Mouse (Mus musculus): ENCODE results near the gene Armh3.

The Armh3 gene

DNA sequence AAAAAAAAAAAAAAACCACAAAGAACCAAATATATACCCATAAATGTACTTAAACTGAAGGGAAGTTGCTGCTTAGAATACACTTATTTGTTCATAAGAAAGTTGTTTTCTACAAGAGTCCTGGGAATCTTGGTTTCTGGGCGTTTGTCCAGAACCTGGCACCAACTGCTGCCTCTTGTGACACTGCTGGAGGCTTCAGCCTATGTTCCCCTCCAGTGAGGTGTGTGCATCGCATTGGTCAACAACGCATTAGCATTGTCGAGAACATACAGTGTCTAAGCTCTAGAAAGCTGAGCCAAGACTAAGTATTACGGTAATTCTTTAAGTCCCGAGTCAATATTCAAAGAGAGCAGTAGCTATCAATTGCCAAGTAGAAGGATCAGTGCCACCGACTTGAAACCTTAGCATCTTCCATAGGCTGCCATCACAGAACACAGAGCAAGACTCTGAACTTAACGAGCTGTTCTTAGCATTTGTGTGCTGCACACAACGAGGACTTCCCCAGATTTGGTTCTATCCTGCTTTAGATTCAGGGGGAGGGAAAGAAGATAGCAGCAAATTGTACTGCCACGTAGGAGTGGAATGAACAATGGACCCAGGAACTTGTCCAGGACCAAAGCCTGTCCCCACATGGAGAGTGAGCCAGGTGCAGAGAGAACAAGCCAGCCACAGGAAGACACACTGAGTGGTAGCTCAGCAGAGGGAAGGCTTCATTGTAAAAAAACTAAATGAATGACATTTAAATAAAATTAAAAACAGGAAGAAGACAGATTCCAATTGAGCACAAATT, 86.9 kb downstream of the Armh3 start:
- DNase-seq (ENCODE audit: low spot score in 2 of 2): no peak

DNA sequence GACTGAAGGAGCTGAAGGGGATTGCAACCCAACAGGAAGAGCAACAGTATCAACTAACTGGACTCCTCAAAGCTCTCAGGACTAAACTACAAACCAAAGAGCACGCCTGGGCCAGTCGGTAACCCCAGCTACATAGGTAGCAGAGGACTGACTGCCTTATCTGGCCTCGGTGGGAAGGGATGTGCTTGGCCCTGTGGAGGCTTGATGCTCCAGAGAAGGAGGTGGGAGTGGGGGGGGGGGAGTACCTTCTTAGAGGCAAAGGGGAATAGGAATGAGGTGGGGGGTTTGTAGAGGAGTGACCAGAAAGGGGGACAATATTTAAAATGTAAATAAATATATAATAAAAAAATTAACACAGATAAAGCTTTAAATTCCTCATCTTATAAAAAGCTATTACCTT, 90.0 kb downstream of the Armh3 start:
- no peak for DNase-seq (ENCODE audit: low spot score in 2 of 2)

DNA sequence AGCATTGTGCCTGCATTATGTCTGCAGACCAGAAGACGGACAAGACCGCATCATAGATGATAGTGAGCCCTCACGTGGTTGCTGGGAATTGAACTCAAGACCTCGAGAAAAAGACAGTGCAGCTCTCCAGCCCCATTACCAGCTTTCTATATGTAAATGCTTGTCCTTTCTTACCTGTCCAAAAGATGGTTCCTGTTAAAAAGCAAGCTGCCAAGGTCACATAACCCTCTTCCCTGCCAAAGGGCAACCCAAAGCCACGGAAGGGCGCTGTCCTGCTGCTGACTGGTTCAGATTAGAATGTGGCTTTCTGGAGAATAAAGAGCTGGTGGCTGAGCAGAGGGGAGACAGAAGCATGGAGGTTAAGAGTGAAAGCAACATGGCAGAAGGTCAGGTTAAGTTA, 90.9 kb downstream of the Armh3 start:
- DNase-seq (ENCODE audit: low spot score in 2 of 2): no peak

GRCm38 (mm10) chr19:45903861-45904260, 94.4 kb downstream of the Armh3 start:
- no peak for DNase-seq (ENCODE audit: low spot score in 2 of 2)

- no peak for DNase-seq (ENCODE audit: low spot score in 2 of 2)
Measured at GRCm38 (mm10) chr19:45902390-45903035, 95.8 kb downstream of the Armh3 start.

GRCm38 (mm10) chr19:45900836-45901235, 97.5 kb downstream of the Armh3 start:
- no peak for DNase-seq (ENCODE audit: low spot score in 2 of 2)

- no peak for DNase-seq (ENCODE audit: low spot score in 2 of 2)
Measured at GRCm38 (mm10) chr19:45895726-45896125, 102.6 kb downstream of the Armh3 start.

- DNase-seq (ENCODE audit: low spot score in 2 of 2): no peak
Measured at GRCm38 (mm10) chr19:45882056-45882455, 116.2 kb downstream of the Armh3 start.

DNA sequence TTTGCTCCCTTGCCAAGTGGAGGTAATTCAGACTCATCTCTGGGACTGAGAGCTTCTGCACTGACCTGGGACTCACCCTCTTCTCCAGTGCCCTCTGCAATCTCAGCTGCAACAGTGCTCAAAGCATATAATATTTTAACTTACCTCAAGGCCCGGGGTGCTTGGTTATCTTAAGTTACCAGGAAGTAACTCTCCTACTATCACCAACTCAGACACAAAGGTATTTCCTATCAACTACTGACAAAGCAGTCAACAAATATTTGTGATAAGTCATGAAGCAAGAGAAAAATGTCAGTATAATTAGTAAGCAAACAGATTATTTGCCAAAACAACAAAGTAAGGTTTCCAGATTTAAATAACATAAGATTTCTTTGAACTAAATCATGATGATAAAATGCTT, 125.0 kb downstream of the Armh3 start:
- no peak for DNase-seq (ENCODE audit: low spot score in 2 of 2)

GRCm38 (mm10) chr19:45855284-45855920, 142.9 kb downstream of the Armh3 start:
- DNase-seq (ENCODE audit: low spot score in 2 of 2): no peak

DNA sequence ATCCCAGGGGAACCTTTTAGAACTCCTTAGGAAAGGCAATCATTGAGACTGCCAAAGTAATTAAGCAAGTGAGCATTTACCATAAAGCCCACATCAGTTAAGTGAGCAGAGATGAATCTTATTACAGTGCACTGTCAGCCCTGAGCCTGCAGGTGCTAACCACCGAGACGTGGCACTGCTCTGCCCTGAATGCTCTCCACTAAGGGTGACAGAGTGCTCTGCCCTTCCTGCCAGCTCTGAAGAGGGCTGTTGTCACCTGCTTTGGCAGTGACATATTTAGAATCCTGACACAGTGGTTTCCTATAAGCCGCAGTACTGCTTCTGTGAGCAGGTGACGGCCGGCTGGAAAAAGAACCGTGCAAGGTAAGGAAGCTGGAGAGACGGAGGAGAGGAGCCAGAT, 143.8 kb downstream of the Armh3 start:
- DNase-seq (ENCODE audit: low spot score in 2 of 2): no peak

GRCm38 (mm10) chr19:45847733-45848093, 150.6 kb downstream of the Armh3 start:
- DNase-seq (ENCODE audit: low spot score in 2 of 2): no peak

DNA sequence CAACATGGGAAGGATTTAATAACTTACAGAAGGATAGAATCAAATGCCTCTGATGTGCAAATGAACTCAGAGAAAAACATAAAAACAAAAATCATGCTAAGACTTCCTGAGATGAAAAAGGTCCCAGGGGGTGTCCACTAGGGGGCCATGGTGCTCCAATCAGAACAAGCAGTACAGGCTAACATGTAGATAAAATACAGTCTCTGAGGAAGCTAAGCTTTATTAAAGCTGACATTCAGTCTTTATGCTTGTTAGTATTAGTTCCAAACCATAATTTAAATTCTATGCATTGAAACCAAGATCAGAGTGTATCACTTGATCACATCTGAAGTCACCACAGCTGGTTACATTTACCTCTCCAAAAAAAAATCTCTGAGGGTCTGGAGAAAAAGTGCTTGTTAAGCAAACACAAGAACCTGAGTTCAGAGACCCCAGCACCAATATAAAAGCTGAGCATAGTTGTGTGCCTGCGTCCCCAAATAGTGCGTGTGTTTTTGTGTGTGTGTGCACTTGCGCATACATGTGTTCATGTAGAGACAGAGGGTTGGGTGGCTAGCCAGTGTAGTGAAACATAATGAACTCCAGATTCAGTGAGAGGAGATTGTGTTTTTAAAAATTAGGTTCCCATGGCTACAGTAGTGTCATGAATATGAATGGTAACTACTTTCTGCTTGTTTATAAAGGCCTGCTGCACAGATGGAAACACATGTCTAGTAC, 151.1 kb downstream of the Armh3 start:
- DNase-seq (ENCODE audit: low spot score in 2 of 2): no peak

- no peak for DNase-seq (ENCODE audit: low spot score in 2 of 2)
Measured at GRCm38 (mm10) chr19:45844209-45844608, 154.1 kb downstream of the Armh3 start.

- no peak for DNase-seq (ENCODE audit: low spot score in 2 of 2)
Measured at GRCm38 (mm10) chr19:45843424-45843823, 154.9 kb downstream of the Armh3 start.

DNA sequence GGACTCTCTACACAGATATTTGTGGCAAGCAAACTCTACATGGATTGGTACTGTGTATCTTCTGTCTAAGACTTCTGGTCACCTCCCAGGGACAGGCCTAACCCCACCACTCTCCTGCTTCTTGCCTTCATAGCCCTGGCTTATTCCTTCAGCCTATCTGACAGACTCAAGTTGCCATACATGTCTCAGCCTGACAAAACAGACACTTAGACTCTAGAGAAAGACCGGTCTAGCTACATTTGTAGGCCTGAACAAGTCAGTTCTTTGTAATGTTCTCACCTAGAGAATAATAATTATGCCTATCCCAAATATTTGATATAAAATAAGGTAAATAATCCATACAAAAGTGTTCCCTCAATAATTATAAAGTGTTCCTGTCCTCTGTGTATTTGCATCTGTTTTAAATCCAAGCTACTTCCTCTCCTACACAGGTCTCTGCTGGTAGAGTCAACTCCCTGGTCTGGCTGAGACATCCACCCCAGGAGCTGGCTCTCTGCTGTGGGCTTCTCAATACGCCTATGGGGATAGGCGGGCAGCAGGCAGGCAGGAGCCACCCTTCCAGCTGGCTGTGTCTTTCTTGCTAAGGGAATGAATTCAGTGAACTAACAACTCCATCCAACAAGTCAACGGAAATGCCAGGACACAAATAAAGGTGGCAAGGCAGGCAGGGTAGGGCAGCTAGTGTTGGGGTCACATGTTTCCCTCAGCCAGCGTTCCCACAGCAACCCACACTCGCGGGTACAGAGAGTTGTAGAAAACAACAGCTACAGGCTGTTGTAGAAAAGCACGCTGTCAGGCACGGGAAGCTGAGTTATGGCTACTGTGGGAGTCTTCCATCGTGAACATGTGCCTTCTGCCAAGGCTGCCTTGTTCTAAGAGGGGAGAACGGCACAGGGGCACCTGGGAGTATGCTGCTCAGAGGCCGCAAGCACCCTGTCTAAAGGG, 161.0 kb downstream of the Armh3 start:
- DNase-seq (ENCODE audit: low spot score in 2 of 2): no peak

DNA sequence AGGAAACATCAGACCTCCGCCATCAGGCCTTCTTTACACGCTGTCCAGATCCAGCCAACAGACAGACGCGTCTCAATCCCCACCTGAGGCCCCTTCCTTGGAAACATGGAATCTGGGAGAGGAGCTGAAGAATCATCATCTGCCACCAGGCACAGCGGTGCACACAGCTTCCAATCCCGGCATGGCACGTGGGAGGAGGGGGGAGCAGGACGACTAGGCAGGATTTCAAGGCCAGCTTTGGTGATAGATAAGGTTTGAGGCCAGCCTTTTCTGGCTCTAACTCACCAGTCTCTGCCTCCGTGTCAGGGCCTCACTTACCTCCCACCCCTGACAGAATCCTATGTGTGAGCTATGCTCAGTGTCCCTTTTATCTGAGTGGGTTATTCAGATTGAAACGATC, 162.8 kb downstream of the Armh3 start:
- DNase-seq (ENCODE audit: low spot score in 2 of 2): no peak

- no peak for DNase-seq (ENCODE audit: low spot score in 2 of 2)
Measured at GRCm38 (mm10) chr19:45833665-45834064, 164.6 kb downstream of the Armh3 start.

DNA sequence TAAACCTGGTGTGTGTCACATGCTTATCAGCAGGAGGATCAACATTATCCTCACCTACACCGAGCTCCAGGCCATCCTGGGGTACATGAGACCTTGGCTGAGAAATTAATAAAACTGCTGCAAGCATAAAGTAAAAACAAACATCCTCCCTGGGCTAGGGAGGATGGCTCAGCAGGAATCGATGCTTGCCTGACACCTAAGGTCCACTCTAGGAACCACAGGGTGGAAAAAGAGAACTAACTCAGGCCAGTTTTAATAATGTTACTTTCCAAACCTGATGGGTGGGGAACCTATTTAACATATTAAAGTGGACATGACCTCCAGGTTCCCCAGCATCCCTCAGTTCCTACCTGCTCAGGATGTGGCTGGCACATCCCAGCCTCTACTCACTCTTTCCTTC, 167.6 kb downstream of the Armh3 start:
- DNase-seq (ENCODE audit: low spot score in 2 of 2): no peak

DNA sequence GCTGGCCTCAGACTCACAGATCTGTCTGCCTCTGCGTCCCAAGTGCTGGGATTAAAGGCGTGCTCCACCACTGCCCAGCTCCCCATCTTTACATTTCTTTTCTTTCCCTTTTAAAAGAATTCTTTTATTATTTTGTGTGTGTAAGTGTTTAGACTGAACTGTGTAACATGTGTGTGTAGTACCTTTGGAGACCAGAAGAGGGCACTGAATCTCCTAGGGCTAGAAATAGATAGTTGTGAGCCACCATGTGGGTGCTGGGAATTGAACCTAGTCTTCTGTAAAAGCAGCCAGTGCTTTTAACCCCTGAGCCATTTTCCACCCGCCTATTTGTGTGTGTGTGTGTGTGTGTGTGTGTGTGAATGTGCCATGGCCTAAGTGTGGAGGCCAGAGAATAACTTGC, 170.6 kb downstream of the Armh3 start:
- no peak for DNase-seq (ENCODE audit: low spot score in 2 of 2)

GRCm38 (mm10) chr19:45827125-45827524, 171.2 kb downstream of the Armh3 start:
- DNase-seq (ENCODE audit: low spot score in 2 of 2): no peak

All from right cerebral cortex, postnatal 36 days (tissue).